Mouse (Mus musculus): ENCODE measurements around the gene Elmo1. TPM values are rescaled to one million over a fixed set of nuclear protein-coding genes. Genes with fewer than 3 reads are reported as not detected.

The Elmo1 gene
- total and polyA plus RNA-seq, 2 experiments from 2014 or later: 6.5 to 17.9 TPM

DNA sequence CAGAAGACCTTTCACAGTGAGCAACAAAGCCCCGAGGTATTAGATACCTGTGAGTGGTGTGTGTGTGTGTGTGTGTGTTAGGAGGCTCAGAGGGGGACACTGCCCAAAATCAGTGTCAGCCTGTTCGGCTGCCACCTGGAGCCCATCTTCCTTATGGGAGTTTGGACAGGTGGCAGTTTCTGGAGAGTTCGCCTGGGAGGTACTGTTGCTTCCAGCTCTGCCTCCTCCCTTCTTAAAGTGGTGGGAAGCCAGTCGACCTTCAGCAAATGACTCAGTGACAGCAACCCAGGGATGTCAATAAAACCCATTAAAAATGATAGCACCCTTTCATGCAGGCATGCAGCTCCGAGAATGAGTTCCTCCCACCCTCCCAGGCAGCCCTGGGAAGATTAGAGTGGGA, 506.9 kb downstream of the Elmo1 start:
- 52% methylated on average over 5 of the region's 5 CpGs for WGBS
- Histone ChIP-seq H3K9me3 (replicated peaks; ENCODE audit: control insufficient read depth, low read length) (no peaks in the 10 kb centered on the region), H3K27ac (ENCODE audit: low read depth) (no peak overlapping the region), H3K4me2 (ENCODE audit: low read depth, low read length) (no peak overlapping the region), H3K27me3 (ENCODE audit: control insufficient read depth, insufficient read depth, low read length) (no peaks in the 10 kb centered on the region), H3K36me3 (replicated peaks; ENCODE audit: control insufficient read depth, insufficient read depth, low read length) (0 out of 2 replicates have a peak, but pooled peaks cover 5% of the 10 kb centered on the region), H3K9ac (replicated peaks; ENCODE audit: low read depth, low read length) (no peak overlapping the region), H3K4me1 (ENCODE audit: control insufficient read depth, insufficient read depth) (peaks cover 7% of the 10 kb centered on the region; the same call in 1 of the 2 replicates), H3K4me3 (ENCODE audit: low read depth, low read length) (no peak overlapping the region)
- TF ChIP-seq EP300 (IDR thresholded peaks at IDR 0.05; ENCODE audit: low read depth) (no peak), CTCF (IDR thresholded peaks at IDR 0.05; ENCODE audit: low read depth) (no peak)
- DNase-seq (ENCODE audit: low spot score) (no peak), ATAC-seq (ENCODE audit: insufficient read depth, low read depth) (no peak)

DNA sequence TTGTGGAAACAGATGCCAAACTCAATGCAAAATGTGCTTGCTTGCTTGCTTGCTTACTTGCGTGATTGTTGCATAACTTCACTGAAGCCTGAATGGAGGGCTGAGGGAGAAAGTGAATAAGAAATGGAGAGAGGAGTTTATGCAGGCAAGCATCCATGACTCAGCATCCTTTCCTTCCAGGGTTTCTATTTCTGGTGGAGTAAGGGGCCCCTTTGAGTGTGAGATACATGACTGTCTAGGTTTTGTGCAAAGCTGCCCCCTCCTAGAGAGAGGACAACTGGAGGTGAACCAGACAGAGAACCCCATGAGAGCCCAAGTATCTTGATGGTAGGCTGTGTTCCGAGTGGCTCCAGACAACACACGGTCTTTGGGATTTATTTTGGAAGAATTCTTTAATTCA, 508.2 kb downstream of the Elmo1 start:
- Histone ChIP-seq H3K9ac (replicated peaks; ENCODE audit: low read depth, low read length) (no peak overlapping the region), H3K27me3 (ENCODE audit: control insufficient read depth, insufficient read depth, low read length) (no peaks in the 10 kb centered on the region), H3K9me3 (replicated peaks; ENCODE audit: control insufficient read depth, low read length) (no peaks in the 10 kb centered on the region), H3K4me1 (ENCODE audit: control insufficient read depth, insufficient read depth) (peaks cover 7% of the 10 kb centered on the region; the same call in 1 of the 2 replicates), H3K4me2 (ENCODE audit: low read depth, low read length) (no peak overlapping the region), H3K4me3 (ENCODE audit: low read depth, low read length) (no peak overlapping the region), H3K36me3 (replicated peaks; ENCODE audit: control insufficient read depth, insufficient read depth, low read length) (0 out of 2 replicates have a peak, but pooled peaks cover 5% of the 10 kb centered on the region), H3K27ac (ENCODE audit: low read depth) (no peak overlapping the region)
- TF ChIP-seq CTCF (IDR thresholded peaks at IDR 0.05; ENCODE audit: low read depth) (no peak), EP300 (IDR thresholded peaks at IDR 0.05; ENCODE audit: low read depth) (no peak)
- peak; percentile 24; the same call in 1 of the 2 replicates for ATAC-seq (ENCODE audit: insufficient read depth, low read depth)
- 49% methylated on average over 3 of the region's 3 CpGs for WGBS
- no peak for DNase-seq (ENCODE audit: low spot score)

DNA sequence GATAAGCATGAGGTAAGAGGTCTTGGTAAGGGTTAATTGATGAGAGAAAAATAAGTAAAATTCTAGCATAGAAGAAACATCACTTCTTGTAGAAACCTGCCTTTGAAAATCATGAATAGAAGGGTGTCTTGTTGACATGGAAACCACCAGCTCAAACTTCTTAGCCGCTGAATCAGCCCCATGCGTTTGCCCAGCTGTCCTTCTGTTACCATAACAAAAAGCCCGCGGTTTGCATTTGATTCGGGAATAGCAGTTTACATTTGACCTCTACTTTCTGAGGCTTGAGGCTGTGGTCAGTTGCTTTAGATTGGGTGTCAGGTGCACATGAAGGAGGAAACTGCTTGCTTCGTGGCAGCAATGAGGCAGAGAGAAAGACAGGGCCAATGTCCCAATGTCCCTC, 509.9 kb downstream of the Elmo1 start:
- Histone ChIP-seq H3K27ac (ENCODE audit: low read depth) (no peak overlapping the region), H3K4me3 (ENCODE audit: low read depth, low read length) (no peak overlapping the region), H3K36me3 (replicated peaks; ENCODE audit: control insufficient read depth, insufficient read depth, low read length) (0 out of 2 replicates have a peak, but pooled peaks cover 5% of the 10 kb centered on the region), H3K4me2 (ENCODE audit: low read depth, low read length) (no peak overlapping the region), H3K9ac (replicated peaks; ENCODE audit: low read depth, low read length) (no peak overlapping the region), H3K9me3 (replicated peaks; ENCODE audit: control insufficient read depth, low read length) (no peaks in the 10 kb centered on the region), H3K4me1 (ENCODE audit: control insufficient read depth, insufficient read depth) (peaks cover 7% of the 10 kb centered on the region; the same call in 1 of the 2 replicates), H3K27me3 (ENCODE audit: control insufficient read depth, insufficient read depth, low read length) (no peaks in the 10 kb centered on the region)
- WGBS: 77% methylated on average over 6 of the region's 6 CpGs
- ATAC-seq (ENCODE audit: insufficient read depth, low read depth) (no peak), DNase-seq (ENCODE audit: low spot score) (no peak)
- TF ChIP-seq EP300 (IDR thresholded peaks at IDR 0.05; ENCODE audit: low read depth): no peak
- TF ChIP-seq CTCF (IDR thresholded peaks at IDR 0.05; ENCODE audit: low read depth): no peak

DNA sequence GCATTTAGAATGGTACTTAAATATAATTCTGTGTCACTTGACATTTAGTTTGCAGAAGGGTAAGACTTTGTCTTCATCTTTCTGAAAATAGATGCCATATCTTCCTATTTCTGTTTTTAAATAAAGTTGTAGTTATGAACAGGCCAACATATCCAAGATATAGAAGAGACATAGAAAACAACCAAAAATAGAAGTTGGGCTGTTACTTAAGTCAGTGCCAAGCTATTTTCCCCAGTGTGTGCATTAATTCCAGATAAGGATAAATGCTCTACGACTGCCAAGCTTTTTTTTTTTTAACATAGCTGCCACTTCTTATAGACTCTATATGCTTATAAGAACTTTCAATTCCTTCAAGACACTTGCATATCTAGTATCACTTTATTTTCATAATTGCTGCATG, 511.0 kb downstream of the Elmo1 start:
- Histone ChIP-seq H3K4me2 (ENCODE audit: low read depth, low read length) (no peak overlapping the region), H3K27ac (ENCODE audit: low read depth) (no peak overlapping the region), H3K27me3 (ENCODE audit: control insufficient read depth, insufficient read depth, low read length) (no peaks in the 10 kb centered on the region), H3K4me1 (ENCODE audit: control insufficient read depth, insufficient read depth) (peaks cover 7% of the 10 kb centered on the region; the same call in 1 of the 2 replicates), H3K9ac (replicated peaks; ENCODE audit: low read depth, low read length) (no peak overlapping the region), H3K4me3 (ENCODE audit: low read depth, low read length) (no peak overlapping the region), H3K9me3 (replicated peaks; ENCODE audit: control insufficient read depth, low read length) (no peaks in the 10 kb centered on the region), H3K36me3 (replicated peaks; ENCODE audit: control insufficient read depth, insufficient read depth, low read length) (0 out of 2 replicates have a peak, but pooled peaks cover 5% of the 10 kb centered on the region)
- TF ChIP-seq CTCF (IDR thresholded peaks at IDR 0.05; ENCODE audit: low read depth) (no peak), EP300 (IDR thresholded peaks at IDR 0.05; ENCODE audit: low read depth) (no peak)
- ATAC-seq (ENCODE audit: insufficient read depth, low read depth): no peak
- no peak for DNase-seq (ENCODE audit: low spot score)
- 15% methylated on average over 1 of the region's 1 CpGs for WGBS

DNA sequence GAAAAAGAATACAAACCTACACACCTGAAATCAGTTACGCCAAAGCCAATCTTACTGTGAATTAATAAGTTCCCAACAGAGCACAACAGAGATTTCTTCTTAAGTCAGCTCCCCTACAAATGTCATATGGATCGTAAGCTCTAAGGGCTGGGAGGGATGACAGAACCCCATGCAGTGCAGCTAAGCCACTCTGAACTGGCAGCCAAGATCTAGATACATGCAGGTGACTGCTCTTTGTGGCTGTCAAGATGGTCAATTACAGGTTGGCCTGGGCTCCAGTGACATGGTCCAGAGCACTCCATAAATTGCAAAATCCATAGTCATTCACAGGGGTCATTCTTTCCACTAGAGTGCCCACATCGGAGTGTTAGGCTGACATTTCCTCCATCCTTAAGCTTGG, 516.5 kb downstream of the Elmo1 start:
- WGBS: 82% methylated on average over 3 of the region's 3 CpGs
- no peak overlapping the region for H3K4me3 ChIP-seq (ENCODE audit: low read depth, low read length)
- H3K4me2 ChIP-seq (ENCODE audit: low read depth, low read length): no peak overlapping the region
- DNase-seq (ENCODE audit: low spot score) (no peak), ATAC-seq (ENCODE audit: insufficient read depth, low read depth) (no peak)
- H3K4me1 ChIP-seq (ENCODE audit: control insufficient read depth, insufficient read depth): no peaks in the 10 kb centered on the region
- no peaks in the 10 kb centered on the region for H3K27me3 ChIP-seq (ENCODE audit: control insufficient read depth, insufficient read depth, low read length)
- no peak overlapping the region for H3K9ac ChIP-seq (replicated peaks; ENCODE audit: low read depth, low read length)
- TF ChIP-seq CTCF (IDR thresholded peaks at IDR 0.05; ENCODE audit: low read depth) (no peak), EP300 (IDR thresholded peaks at IDR 0.05; ENCODE audit: low read depth) (no peak)
- H3K9me3 ChIP-seq (replicated peaks; ENCODE audit: control insufficient read depth, low read length): no peaks in the 10 kb centered on the region
- no peaks in the 10 kb centered on the region for H3K36me3 ChIP-seq (replicated peaks; ENCODE audit: control insufficient read depth, insufficient read depth, low read length)
- H3K27ac ChIP-seq (ENCODE audit: low read depth): no peak overlapping the region
